Mouse (Mus musculus) heart, postnatal 0 days (tissue): ENCODE data around the gene Myo3b.

ENCODE experiments used
- CTCF ChIP-seq: IDR thresholded peaks from 2 replicates; pipeline ENCODE4 v1.5.1; 2016; ENCODE audit warnings: antibody characterized with exemption, control low read depth, low read depth
- EP300 ChIP-seq: IDR thresholded peaks from 2 replicates; pipeline ENCODE4 v1.6.1; 2016; ENCODE audit warnings: antibody characterized with exemption, low read depth

- peak; percentile 62 for TF ChIP-seq CTCF
- TF ChIP-seq EP300 = no peak
These were observed 239.7 kb downstream of the Myo3b start for GRCm38 (mm10) chr2:70278425-70279277.
